ENCODE assay signal across 27 mouse cellular contexts in the genomic region with DNA sequence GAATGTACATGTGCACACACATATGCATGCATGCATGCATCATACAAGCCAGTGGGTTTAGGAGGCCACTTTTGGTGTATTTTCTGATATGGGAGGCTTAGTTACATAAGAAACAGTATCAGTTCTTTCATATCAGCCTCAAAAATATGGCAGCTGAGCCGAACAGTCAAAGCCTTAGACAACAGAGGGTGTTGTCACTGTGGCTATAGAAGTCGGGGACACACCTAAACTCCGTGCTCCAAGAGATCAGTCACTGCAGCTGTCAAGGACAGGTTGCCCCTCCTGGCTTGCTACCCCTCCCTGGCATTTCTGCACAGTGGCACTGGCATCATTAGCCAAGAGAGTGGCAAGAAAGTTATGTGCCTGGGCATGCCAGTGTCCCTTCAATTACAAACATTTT.
DNase-seq lines count a peak whose midpoint lies in the region; ATAC-seq and TF ChIP-seq lines count a peak whose summit lies in the region.
"Had no signal": no experiment of that assay in that cellular context is flagged by ENCODE, and none has a peak within 500 bp of the region (broad histone marks: within the 10 kb centered on the region; RNA-seq: fewer than 3 reads in every experiment).

No protein-coding gene starts in this region.

- no peaks in the 10 kb centered on the region for H3K36me3 ChIP-seq in intestine, embryonic 16.5 days (ENCODE audit: control insufficient read depth, insufficient read depth, low read length)
- H3K36me3 ChIP-seq in intestine, embryonic 15.5 days, result no peaks in the 10 kb centered on the region
- no peaks in the 10 kb centered on the region for H3K36me3 ChIP-seq in stomach, embryonic 15.5 days
- no peaks in the 10 kb centered on the region; the same call in 1 of the 2 replicates for H3K36me3 ChIP-seq in stomach, postnatal 0 days (ENCODE audit: control insufficient read depth, insufficient read depth, low read length)
- H3K36me3 ChIP-seq in liver, embryonic 16.5 days (ENCODE audit: control insufficient read depth, insufficient read depth), result no peaks in the 10 kb centered on the region
- H3K36me3 ChIP-seq: embryonic facial prominence, embryonic 12.5 days; embryonic facial prominence, embryonic 15.5 days; forebrain, embryonic 15.5 days; heart, embryonic 15.5 days had no signal

- DNase-seq in stomach, postnatal 0 days (ENCODE audit: low spot score), result no peak
- DNase-seq in lung, postnatal 4 days, result no peak
- DNase-seq in spleen, postnatal 10 days (ENCODE audit: low spot score in 2 of 2), result no peak
- no peak for DNase-seq in right cerebral cortex, adult 18-20 months
- DNase-seq: adrenal gland, postnatal 14 days; cerebellum, adult 11 months; cerebellum, adult 2 months; cerebellum, adult 9-11 months; cerebellum, postnatal 25 days; gastrocnemius, postnatal 25 days; heart, adult 18-20 months; heart, postnatal 10 days; heart, postnatal 36 days had no signal

- TF ChIP-seq EP300 in stomach, postnatal 0 days (optimal IDR thresholded peaks at IDR 0.05), result no peak

- H3K27ac ChIP-seq in intestine, embryonic 16.5 days (ENCODE audit: low read length), result 0 out of 2 replicates have a peak overlapping the region, but pooled peaks have one; percentile 13
- H3K27ac ChIP-seq in intestine, embryonic 15.5 days, result no peak overlapping the region
- H3K27ac ChIP-seq in stomach, embryonic 15.5 days, result no peak overlapping the region
- H3K27ac ChIP-seq in stomach, postnatal 0 days (replicated peaks), result no peak overlapping the region
- H3K27ac ChIP-seq in liver, embryonic 16.5 days (ENCODE audit: low read length), result no peak overlapping the region
- H3K27ac ChIP-seq: embryonic facial prominence, embryonic 12.5 days; embryonic facial prominence, embryonic 15.5 days; forebrain, embryonic 15.5 days; heart, embryonic 15.5 days; hindbrain, embryonic 10.5 days; hindbrain, embryonic 14.5 days had no signal

- no peak overlapping the region for H3K4me2 ChIP-seq in intestine, embryonic 16.5 days (ENCODE audit: low read depth, low read length)
- H3K4me2 ChIP-seq in intestine, embryonic 15.5 days (replicated peaks), result no peak overlapping the region
- H3K4me2 ChIP-seq in stomach, embryonic 15.5 days, result no peak overlapping the region
- H3K4me2 ChIP-seq in stomach, postnatal 0 days (replicated peaks; ENCODE audit: low read depth), result no peak overlapping the region
- H3K4me2 ChIP-seq in liver, embryonic 16.5 days (ENCODE audit: low read depth, low read length), result no peak overlapping the region
- H3K4me2 ChIP-seq: embryonic facial prominence, embryonic 12.5 days; embryonic facial prominence, embryonic 15.5 days; forebrain, embryonic 15.5 days; heart, embryonic 12.5 days; heart, embryonic 15.5 days; hindbrain, embryonic 14.5 days had no signal

- no peak overlapping the region for H3K9ac ChIP-seq in intestine, embryonic 16.5 days (ENCODE audit: low read depth, low read length)
- H3K9ac ChIP-seq in intestine, embryonic 15.5 days, result no peak overlapping the region
- no peak overlapping the region for H3K9ac ChIP-seq in stomach, embryonic 15.5 days
- H3K9ac ChIP-seq in stomach, postnatal 0 days (ENCODE audit: low read length), result no peak overlapping the region
- no peak overlapping the region for H3K9ac ChIP-seq in liver, embryonic 16.5 days (ENCODE audit: low read depth, low read length)
- H3K9ac ChIP-seq: embryonic facial prominence, embryonic 12.5 days; embryonic facial prominence, embryonic 15.5 days; forebrain, embryonic 15.5 days; heart, embryonic 12.5 days; heart, embryonic 15.5 days; hindbrain, embryonic 14.5 days had no signal

- H3K4me3 ChIP-seq in intestine, embryonic 16.5 days (ENCODE audit: low read length), result no peak overlapping the region
- H3K4me3 ChIP-seq in intestine, embryonic 15.5 days (replicated peaks), result no peak overlapping the region
- no peak overlapping the region for H3K4me3 ChIP-seq in stomach, embryonic 15.5 days (replicated peaks)
- no peak overlapping the region for H3K4me3 ChIP-seq in stomach, postnatal 0 days (ENCODE audit: low read depth, low read length)
- no peak overlapping the region for H3K4me3 ChIP-seq in liver, embryonic 16.5 days (ENCODE audit: low read depth, low read length)
- H3K4me3 ChIP-seq: embryonic facial prominence, embryonic 12.5 days; embryonic facial prominence, embryonic 15.5 days; forebrain, embryonic 15.5 days; heart, embryonic 12.5 days; heart, embryonic 15.5 days; hindbrain, embryonic 10.5 days had no signal

- H3K4me1 ChIP-seq in intestine, embryonic 16.5 days (ENCODE audit: control insufficient read depth, insufficient read depth, low read length), result peaks cover 7% of the 10 kb centered on the region; the same call in 1 of the 2 replicates
- H3K4me1 ChIP-seq in intestine, embryonic 15.5 days (replicated peaks), result no peaks in the 10 kb centered on the region
- H3K4me1 ChIP-seq in stomach, embryonic 15.5 days, result no peaks in the 10 kb centered on the region
- H3K4me1 ChIP-seq in stomach, postnatal 0 days (replicated peaks; ENCODE audit: control insufficient read depth, insufficient read depth), result no peaks in the 10 kb centered on the region
- no peaks in the 10 kb centered on the region; the same call in 1 of the 2 replicates for H3K4me1 ChIP-seq in liver, embryonic 16.5 days (ENCODE audit: control insufficient read depth, low read depth, low read length)
- H3K4me1 ChIP-seq: embryonic facial prominence, embryonic 15.5 days; forebrain, embryonic 15.5 days; hindbrain, embryonic 10.5 days had no signal

- no peaks in the 10 kb centered on the region for H3K27me3 ChIP-seq in intestine, embryonic 16.5 days (replicated peaks; ENCODE audit: control insufficient read depth, insufficient read depth, low read length)
- H3K27me3 ChIP-seq in intestine, embryonic 15.5 days (replicated peaks), result no peaks in the 10 kb centered on the region
- H3K27me3 ChIP-seq in stomach, embryonic 15.5 days (replicated peaks), result no peaks in the 10 kb centered on the region
- H3K27me3 ChIP-seq in stomach, postnatal 0 days (ENCODE audit: control insufficient read depth, insufficient read depth, low read length), result no peaks in the 10 kb centered on the region
- no peaks in the 10 kb centered on the region for H3K27me3 ChIP-seq in liver, embryonic 16.5 days (ENCODE audit: control insufficient read depth, insufficient read depth, low read depth, low read length)
- H3K27me3 ChIP-seq: CH12.LX; embryonic facial prominence, embryonic 12.5 days; embryonic facial prominence, embryonic 15.5 days; forebrain, embryonic 15.5 days; heart, embryonic 12.5 days; heart, embryonic 15.5 days; Patski had no signal

- 60% methylated on average over 3 of the region's 3 CpGs for WGBS in intestine, embryonic 16.5 days
- 71% methylated on average over 3 of the region's 3 CpGs for WGBS in intestine, embryonic 15.5 days
- 69% methylated on average over 3 of the region's 3 CpGs for WGBS in stomach, embryonic 15.5 days
- WGBS in stomach, postnatal 0 days, result 57% methylated on average over 3 of the region's 3 CpGs
- WGBS in liver, embryonic 16.5 days (ENCODE audit: insufficient replicate concordance), result 25% methylated on average over 3 of the region's 3 CpGs

- TF ChIP-seq CTCF in stomach, postnatal 0 days (IDR thresholded peaks at IDR 0.05; ENCODE audit: low read depth), result no peak

- ATAC-seq in intestine, embryonic 16.5 days, result no peak
- ATAC-seq in intestine, embryonic 15.5 days, result no peak
- ATAC-seq in stomach, embryonic 15.5 days (ENCODE audit: insufficient read depth, low FRiP score, low read depth), result peak; percentile 48; the same call in 1 of the 2 replicates
- no peak for ATAC-seq in stomach, postnatal 0 days (ENCODE audit: low FRiP score, low TSS enrichment)
- peak; percentile 56 for ATAC-seq in liver, embryonic 16.5 days (ENCODE audit: low read depth)
- ATAC-seq: forebrain, embryonic 15.5 days; Patski had no signal

- H3K9me3 ChIP-seq in intestine, embryonic 16.5 days (ENCODE audit: control insufficient read depth, low read length), result no peaks in the 10 kb centered on the region
- H3K9me3 ChIP-seq in intestine, embryonic 15.5 days, result no peaks in the 10 kb centered on the region
- H3K9me3 ChIP-seq in stomach, embryonic 15.5 days, result no peaks in the 10 kb centered on the region
- no peaks in the 10 kb centered on the region for H3K9me3 ChIP-seq in stomach, postnatal 0 days (ENCODE audit: control insufficient read depth, low read length)
- no peaks in the 10 kb centered on the region for H3K9me3 ChIP-seq in liver, embryonic 16.5 days (replicated peaks; ENCODE audit: control insufficient read depth, low read length)
- H3K9me3 ChIP-seq: embryonic facial prominence, embryonic 12.5 days; embryonic facial prominence, embryonic 15.5 days; forebrain, embryonic 15.5 days; G1E; heart, embryonic 12.5 days; heart, embryonic 15.5 days; hindbrain, embryonic 10.5 days had no signal

Comparison
In these comparisons a context has a peak if more than half of its experiments do, and no peak if none do; other contexts are left out.
1. ATAC-seq: peak in stomach, embryonic 15.5 days (single experiment) and liver, embryonic 16.5 days (single experiment); none in intestine, embryonic 16.5 days (single experiment), intestine, embryonic 15.5 days (single experiment) and stomach, postnatal 0 days (single experiment).